Comparison of ENCODE assay signal across 15 mouse cellular contexts in genomic region chr12:82089288-82089687, GRCm38 (mm10).
A peak's percentile ranks its signal among the peaks of the same experiment; 100 is the strongest.
DNase-seq lines count a peak whose midpoint lies in the region; ATAC-seq and TF ChIP-seq lines count a peak whose summit lies in the region.
"Had no signal": no experiment of that assay in that cellular context is flagged by ENCODE, and none has a peak within 500 bp of the region (broad histone marks: within the 10 kb centered on the region; RNA-seq: fewer than 3 reads in every experiment).

No protein-coding gene starts in this region.

- no peak for ATAC-seq in liver, embryonic 12.5 days
- ATAC-seq in erythroid progenitor cell, adult 5-6 weeks (replicated peaks; ENCODE audit: low FRiP score, poor library complexity, severe bottlenecking), result no peak
- ATAC-seq: forebrain, postnatal 0 days; inflammation-experienced regulatory T-cells, adult 6 months; midbrain, embryonic 15.5 days had no signal

- no peak overlapping the region for H3K9ac ChIP-seq in liver, adult 2 months (ENCODE audit: low read depth, low read length)
- H3K9ac ChIP-seq in liver, embryonic 12.5 days, result no peak overlapping the region
- H3K9ac ChIP-seq: embryonic facial prominence, embryonic 13.5 days; forebrain, postnatal 0 days; midbrain, embryonic 15.5 days had no signal

- no peaks in the 10 kb centered on the region for H3K79me2 ChIP-seq in liver, adult 2 months (ENCODE audit: control insufficient read depth, insufficient read depth, low read length)

- H3K9me3 ChIP-seq in liver, embryonic 12.5 days (replicated peaks), result no peaks in the 10 kb centered on the region
- H3K9me3 ChIP-seq: embryonic facial prominence, embryonic 13.5 days; midbrain, embryonic 15.5 days had no signal

- H3K27me3 ChIP-seq in liver, adult 2 months (ENCODE audit: control insufficient read depth, insufficient read depth, low read length), result no peaks in the 10 kb centered on the region
- H3K27me3 ChIP-seq in liver, embryonic 12.5 days (replicated peaks), result no peaks in the 10 kb centered on the region
- H3K27me3 ChIP-seq: embryonic facial prominence, embryonic 13.5 days; midbrain, embryonic 15.5 days had no signal

- H3K4me1 ChIP-seq in liver, adult 2 months (ENCODE audit: control insufficient read depth, insufficient read depth, low read length), result peaks cover 9% of the 10 kb centered on the region
- H3K4me1 ChIP-seq in liver, embryonic 12.5 days, result no peaks in the 10 kb centered on the region

- peak; percentile 24; the same call in 1 of the 2 replicates for TF ChIP-seq CTCF in liver, adult 2 months (IDR thresholded peaks at IDR 0.05; ENCODE audit: low read depth, low read length)

- intact Hi-C loops in heart, postnatal 25 days (cut with DNase I), result no loop called here

- H3K4me3 ChIP-seq in liver, adult 2 months (ENCODE audit: insufficient read depth, low read depth, low read length), result no peak overlapping the region
- no peak overlapping the region for H3K4me3 ChIP-seq in liver, embryonic 12.5 days
- H3K4me3 ChIP-seq: embryonic facial prominence, embryonic 13.5 days; gastrocnemius, adult 2 months; midbrain, embryonic 15.5 days had no signal

- H3K27ac ChIP-seq in liver, adult 2 months (replicated peaks; ENCODE audit: insufficient read depth, low read depth, low read length), result no peak overlapping the region
- H3K27ac ChIP-seq in liver, embryonic 12.5 days, result no peak overlapping the region
- H3K27ac ChIP-seq: embryonic facial prominence, embryonic 13.5 days; gastrocnemius, adult 2 months; midbrain, embryonic 15.5 days had no signal

- 94% methylated on average over 6 of the region's 6 CpGs for WGBS in liver, adult 2 months
- 70% methylated on average over 6 of the region's 6 CpGs for WGBS in liver, embryonic 12.5 days (ENCODE audit: insufficient replicate concordance)

- no peak for TF ChIP-seq POLR2A in liver, adult 2 months (IDR thresholded peaks at IDR 0.05; ENCODE audit: extremely low read depth, insufficient read depth, low read length)

- H3K36me3 ChIP-seq in liver, adult 2 months (ENCODE audit: control insufficient read depth, insufficient read depth, low read length), result no peaks in the 10 kb centered on the region
- no peaks in the 10 kb centered on the region for H3K36me3 ChIP-seq in liver, embryonic 12.5 days
- H3K36me3 ChIP-seq: embryonic facial prominence, embryonic 13.5 days; midbrain, embryonic 15.5 days had no signal

- H3K4me2 ChIP-seq in liver, embryonic 12.5 days, result no peak overlapping the region
- H3K4me2 ChIP-seq: embryonic facial prominence, embryonic 13.5 days; midbrain, embryonic 15.5 days had no signal

- no peak for DNase-seq in liver, adult 2 months (ENCODE audit: extremely low read depth, low read depth, low spot score)
- DNase-seq in A20 (ENCODE audit: low read depth, low spot score) (peak; percentile 6), ES-CJ7 (ENCODE audit: low read depth, low spot score) (peak; percentile 63)
- DNase-seq in induced T-regulatory cell, adult 2 months (ENCODE audit: low read depth), result peak; percentile 16
- DNase-seq in heart, postnatal 25 days (ENCODE audit: low spot score), result no peak
- DNase-seq: cerebellum, adult 9-11 months; forebrain, postnatal 0 days; gastrocnemius, adult 2 months; lung, adult 18-20 months; thymus, postnatal 36 days had no signal

Comparison
In these comparisons a context has a peak if more than half of its experiments do, and no peak if none do; other contexts are left out.
1. DNase-seq: peak in A20 (single experiment), ES-CJ7 (single experiment) and induced T-regulatory cell, adult 2 months (single experiment); none in liver, adult 2 months (single experiment) and heart, postnatal 25 days (single experiment).